8 mouse cellular contexts compared by ENCODE assay signal in the genomic region with DNA sequence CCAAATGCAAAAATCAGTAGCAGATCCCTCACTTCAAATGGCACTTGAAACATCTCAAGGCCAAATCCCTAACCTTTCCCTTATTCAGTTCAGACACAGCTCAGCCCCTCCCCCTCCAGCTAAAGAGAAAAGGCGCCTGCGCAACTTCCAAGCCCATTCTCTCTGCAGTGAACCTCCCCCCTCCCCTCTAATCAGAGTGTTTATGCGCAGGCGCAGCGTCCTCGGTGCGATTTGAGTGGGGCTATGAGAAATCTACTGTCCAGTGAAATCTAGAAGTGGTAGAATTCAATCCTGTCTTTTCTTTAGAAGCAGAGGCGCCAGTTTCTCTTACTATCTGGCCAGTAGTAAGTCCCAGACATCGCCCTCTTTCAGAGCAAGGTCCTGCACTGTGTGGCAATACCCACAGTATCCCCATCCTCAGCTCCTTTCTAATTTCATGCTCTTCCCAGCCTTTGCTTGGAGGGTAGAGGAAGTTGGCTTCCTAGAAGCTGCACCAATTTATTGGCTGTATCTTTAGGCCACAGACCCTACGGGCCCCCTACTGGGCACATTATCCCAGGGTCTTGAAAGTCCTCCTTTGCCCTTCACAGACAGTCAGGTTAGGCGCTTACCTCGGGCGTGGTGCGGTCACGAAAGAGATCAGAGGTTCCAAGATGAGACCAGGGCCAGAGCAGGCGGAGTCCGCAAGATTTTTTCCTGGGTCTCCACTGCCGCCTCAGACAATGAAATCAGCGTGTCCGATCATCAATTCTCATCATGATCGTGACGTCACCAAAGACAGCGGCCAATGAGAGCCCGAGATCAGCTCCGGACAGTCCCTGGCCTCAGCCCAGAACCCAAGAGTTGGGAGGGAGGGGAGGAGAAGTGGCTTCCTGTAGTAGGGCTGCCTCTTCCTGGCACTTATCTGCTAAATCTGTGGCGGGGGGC. TPM values are rescaled to one million over a fixed set of nuclear protein-coding genes. Genes with fewer than 3 reads are reported as not detected.
DNase-seq lines count a peak whose midpoint lies in the region; ATAC-seq and TF ChIP-seq lines count a peak whose summit lies in the region.

A gene (minus strand): TSS at position 724 of the 927 bp plus-strand sequence.

- no peak for TF ChIP-seq CTCF in lung, adult 2 months (IDR thresholded peaks at IDR 0.05; ENCODE audit: insufficient read depth, low read length)

- DNase-seq in adipocyte (ENCODE audit: low spot score): peak; percentile 64
- peak; percentile 72 to 81 for DNase-seq in cerebellum, postnatal 25 days
- DNase-seq in frontal cortex, postnatal 25 days (ENCODE audit: low spot score in 2 of 2): peak; percentile 13 to 27
- DNase-seq in hindbrain, embryonic 11.5 days (ENCODE audit: low spot score): peak; percentile 85
- DNase-seq in layer of hippocampus, adult 9-11 months: peak; percentile 60
- DNase-seq in lung, adult 2 months: peak; percentile 17
- DNase-seq in retina, adult 2 months (ENCODE audit: low read depth, low spot score): peak; percentile 50

- no peaks in the 10 kb centered on the region for H3K4me1 ChIP-seq in hindbrain, embryonic 11.5 days (replicated peaks; ENCODE audit: control insufficient read depth, insufficient read depth, low read length)
- no peaks in the 10 kb centered on the region for H3K4me1 ChIP-seq in lung, adult 2 months (ENCODE audit: control insufficient read depth, insufficient read depth, low read length)

- peak within 1 kb of the TSS; percentile 67; the same call in 1 of the 2 replicates for H3K27ac ChIP-seq in hindbrain, embryonic 11.5 days (ENCODE audit: low read depth, low read length)

- peak; percentile 95 for ATAC-seq in hindbrain, embryonic 11.5 days (ENCODE audit: low FRiP score)
- no peak for ATAC-seq in erythroid progenitor cell, adult 5-6 weeks (replicated peaks; ENCODE audit: low FRiP score, poor library complexity, severe bottlenecking)

- TF ChIP-seq POLR2A in lung, adult 2 months (IDR thresholded peaks at IDR 0.05; ENCODE audit: borderline replicate concordance, extremely low read depth, low read depth, low read length): peak; percentile 14; the same call in 1 of the 2 replicates

- H3K36me3 ChIP-seq in hindbrain, embryonic 11.5 days (ENCODE audit: control insufficient read depth, insufficient read depth, low read length): no peaks in the 10 kb centered on the region

- 14% methylated on average over 26 of the region's 26 CpGs for WGBS in hindbrain, embryonic 11.5 days
- 20% methylated on average over 26 of the region's 26 CpGs for WGBS in lung, adult 2 months

- no peaks in the 10 kb centered on the region for H3K27me3 ChIP-seq in hindbrain, embryonic 11.5 days (ENCODE audit: control insufficient read depth, insufficient read depth, low read length)

- peak within 1 kb of the TSS; percentile 41 for H3K4me2 ChIP-seq in hindbrain, embryonic 11.5 days (replicated peaks; ENCODE audit: low read depth, low read length)

- peak within 1 kb of the TSS; percentile 56 for H3K9ac ChIP-seq in hindbrain, embryonic 11.5 days (ENCODE audit: low read depth, low read length)

- H3K9me3 ChIP-seq in hindbrain, embryonic 11.5 days (ENCODE audit: control insufficient read depth, low read length): no peaks in the 10 kb centered on the region

- peak within 1 kb of the TSS; percentile 45 for H3K4me3 ChIP-seq in hindbrain, embryonic 11.5 days (ENCODE audit: low read depth, low read length)
- H3K4me3 ChIP-seq in lung, adult 2 months (replicated peaks; ENCODE audit: extremely low read depth, low read depth, low read length): peak within 1 kb of the TSS; percentile 79

RNA-seq across cellular contexts. Expression of the gene that starts here (rescaled TPM):
- 2.7 and 2.8 TPM in 2 replicates for polyA plus RNA-seq in hindbrain, embryonic 11.5 days (2014; fragmentation: Nextera tagmentation; extraction: Ambion mirVana)
- polyA plus RNA-seq in lung, adult 2 months (2012; rRNA removed): 0.28 and 0.58 TPM in 2 replicates
- not detected in 2 replicates for total RNA-seq in erythroid progenitor cell, adult 5-6 weeks (2015; ENCODE audit: low replicate concordance)
- total RNA-seq in erythroid progenitor cell, adult 5-6 weeks (2017; ENCODE audit: low replicate concordance): not detected in 2 replicates

Comparison
In these comparisons a context has a peak if more than half of its experiments do, and no peak if none do; other contexts are left out.
1. Peak in DNase-seq and H3K4me3 ChIP-seq in lung, adult 2 months; RNA of the gene not detected or under 1 TPM.
2. DNase-seq: peak in every context shown above with its lines; median percentile 85 in hindbrain, embryonic 11.5 days; 76 in cerebellum, postnatal 25 days; 64 in adipocyte; 60 in layer of hippocampus, adult 9-11 months; 50 in retina, adult 2 months; 20 in frontal cortex, postnatal 25 days; 17 in lung, adult 2 months.